Mouse (Mus musculus): ENCODE measurements around the gene Tpra1. TPM values are rescaled to one million over a fixed set of nuclear protein-coding genes. Genes with fewer than 3 reads are reported as not detected.

Gene Tpra1
- polyA plus RNA-seq, 1 experiment = 74.0 TPM

DNA sequence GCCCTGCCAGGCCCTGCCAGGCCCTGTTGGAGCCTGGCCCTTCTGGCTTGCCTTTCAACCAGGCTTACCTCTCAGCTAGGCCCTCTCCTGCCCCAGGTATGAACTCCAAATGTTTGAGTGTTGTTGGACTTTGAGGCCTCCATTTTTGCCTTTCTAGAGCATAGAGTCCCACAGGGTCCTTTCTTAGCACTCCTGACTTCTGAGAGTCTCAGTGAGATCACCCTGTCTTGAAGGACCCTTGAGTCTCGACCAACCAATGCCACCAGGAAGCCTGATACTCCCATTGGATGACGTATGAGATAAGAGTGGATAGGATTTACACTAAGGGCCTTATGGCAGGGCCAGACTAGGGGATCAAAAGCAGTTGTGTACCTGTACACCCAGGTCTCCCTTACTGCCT lies 29.4 kb downstream of the Tpra1 start:
- no peak overlapping the region for H3K4me3 ChIP-seq (replicated peaks; ENCODE audit: control insufficient read depth, low read depth, low read length)
- TF ChIP-seq POLR2A (IDR thresholded peaks at IDR 0.05; ENCODE audit: borderline replicate concordance, control insufficient read depth, low read depth, low read length) = no peak
- no peak for TF ChIP-seq CTCF (IDR thresholded peaks at IDR 0.05; ENCODE audit: control insufficient read depth, insufficient read depth, low read length)
- no peak overlapping the region for H3K27ac ChIP-seq (ENCODE audit: control insufficient read depth, insufficient read depth, low read depth, low read length, poor library complexity)
- 70% methylated on average over 2 of the region's 2 CpGs for WGBS
- peaks cover 1% of the 10 kb centered on the region; the same call in 1 of the 2 replicates for H3K4me1 ChIP-seq (ENCODE audit: control insufficient read depth, insufficient read depth, low read length)

DNA sequence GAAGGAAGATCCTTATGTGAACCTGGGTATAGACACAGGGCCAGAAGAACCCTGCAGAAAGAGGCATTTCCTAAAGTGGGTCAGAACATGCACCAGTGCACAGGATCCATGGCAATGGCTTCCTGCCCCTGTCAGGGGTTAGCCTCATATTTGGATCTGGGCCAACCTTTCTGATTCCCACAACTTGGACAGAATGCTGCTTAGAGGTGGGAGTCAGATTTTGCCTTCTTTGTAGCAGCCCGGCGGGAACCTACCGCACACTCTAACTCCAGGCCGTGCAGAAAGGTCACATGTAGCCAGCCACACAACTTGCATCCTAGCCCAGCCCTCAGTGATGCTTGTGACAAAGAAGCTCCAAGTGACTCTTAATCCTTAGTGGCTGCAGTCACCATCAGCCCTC lies 32.1 kb downstream of the Tpra1 start:
- H3K27ac ChIP-seq (ENCODE audit: control insufficient read depth, insufficient read depth, low read depth, low read length, poor library complexity) = no peak overlapping the region
- TF ChIP-seq POLR2A (IDR thresholded peaks at IDR 0.05; ENCODE audit: borderline replicate concordance, control insufficient read depth, low read depth, low read length) (no peak), CTCF (IDR thresholded peaks at IDR 0.05; ENCODE audit: control insufficient read depth, insufficient read depth, low read length) (no peak)
- H3K4me1 ChIP-seq (ENCODE audit: control insufficient read depth, insufficient read depth, low read length) = no peaks in the 10 kb centered on the region
- H3K4me3 ChIP-seq (replicated peaks; ENCODE audit: control insufficient read depth, low read depth, low read length) = no peak overlapping the region
- 91% methylated on average over 4 of the region's 4 CpGs for WGBS

DNA sequence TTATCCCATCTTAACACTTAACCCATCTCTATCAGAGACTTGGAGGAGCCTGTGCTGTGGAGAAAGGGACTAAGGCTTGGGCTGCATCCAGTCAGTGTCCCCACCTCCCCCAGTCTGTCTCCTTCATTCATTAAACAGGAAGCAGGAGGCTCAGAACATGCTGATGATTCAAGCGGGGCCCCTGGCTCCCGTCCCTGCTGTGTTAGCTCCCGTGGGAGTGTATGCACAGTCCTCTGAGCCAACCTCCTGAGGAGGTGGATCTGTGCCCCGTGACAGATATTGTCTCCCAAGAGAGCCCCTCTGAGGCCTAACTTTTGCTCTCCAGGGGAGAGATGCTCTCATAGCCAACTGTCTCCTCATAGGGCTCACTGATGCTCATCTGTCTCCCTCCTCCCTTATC lies 32.8 kb downstream of the Tpra1 start:
- WGBS = 38% methylated on average over 4 of the region's 4 CpGs

DNA sequence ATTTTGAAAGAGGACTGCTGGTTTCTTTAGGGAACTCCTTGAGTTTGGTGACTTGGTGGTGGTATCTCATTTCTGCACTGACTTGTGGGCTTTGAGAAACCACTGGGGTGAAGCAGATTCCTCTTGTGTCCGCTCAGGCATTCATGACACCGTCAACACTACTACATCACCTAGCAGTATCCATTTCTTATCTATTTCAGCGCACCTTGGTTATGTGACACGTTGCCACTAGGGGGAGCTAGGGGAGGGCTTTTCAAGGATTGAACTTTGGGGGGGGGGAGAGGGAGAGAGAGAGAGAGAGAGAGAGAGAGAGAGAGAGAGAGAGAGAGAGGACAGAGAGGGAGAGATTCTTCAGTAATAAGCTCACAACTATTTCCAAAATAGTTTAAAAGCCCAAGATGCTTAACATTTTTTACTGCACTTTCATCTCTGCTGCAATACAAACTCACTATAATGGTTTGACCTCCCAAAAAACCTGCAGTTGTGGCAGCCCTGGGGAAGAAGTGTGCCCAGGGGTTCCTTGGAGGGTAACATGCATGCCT lies 33.8 kb downstream of the Tpra1 start:
- Histone ChIP-seq H3K4me3 (replicated peaks; ENCODE audit: control insufficient read depth, low read depth, low read length) (no peak overlapping the region), H3K27ac (ENCODE audit: control insufficient read depth, insufficient read depth, low read depth, low read length, poor library complexity) (no peak overlapping the region), H3K4me1 (ENCODE audit: control insufficient read depth, insufficient read depth, low read length) (no peaks in the 10 kb centered on the region)
- no peak for TF ChIP-seq POLR2A (IDR thresholded peaks at IDR 0.05; ENCODE audit: borderline replicate concordance, control insufficient read depth, low read depth, low read length)
- TF ChIP-seq CTCF (IDR thresholded peaks at IDR 0.05; ENCODE audit: control insufficient read depth, insufficient read depth, low read length) = 0 out of 2 replicates have a peak, but pooled peaks have one; percentile 14
- 22% methylated on average over 4 of the region's 4 CpGs for WGBS

More for the DNA sequence above, 32.8 kb downstream of the Tpra1 start:
- Histone ChIP-seq H3K4me1 (ENCODE audit: control insufficient read depth, insufficient read depth, low read length) (no peaks in the 10 kb centered on the region), H3K4me3 (replicated peaks; ENCODE audit: control insufficient read depth, low read depth, low read length) (no peak overlapping the region), H3K27ac (ENCODE audit: control insufficient read depth, insufficient read depth, low read depth, low read length, poor library complexity) (no peak overlapping the region)
- TF ChIP-seq CTCF (IDR thresholded peaks at IDR 0.05; ENCODE audit: control insufficient read depth, insufficient read depth, low read length) = no peak
- TF ChIP-seq POLR2A (IDR thresholded peaks at IDR 0.05; ENCODE audit: borderline replicate concordance, control insufficient read depth, low read depth, low read length) = no peak

DNA sequence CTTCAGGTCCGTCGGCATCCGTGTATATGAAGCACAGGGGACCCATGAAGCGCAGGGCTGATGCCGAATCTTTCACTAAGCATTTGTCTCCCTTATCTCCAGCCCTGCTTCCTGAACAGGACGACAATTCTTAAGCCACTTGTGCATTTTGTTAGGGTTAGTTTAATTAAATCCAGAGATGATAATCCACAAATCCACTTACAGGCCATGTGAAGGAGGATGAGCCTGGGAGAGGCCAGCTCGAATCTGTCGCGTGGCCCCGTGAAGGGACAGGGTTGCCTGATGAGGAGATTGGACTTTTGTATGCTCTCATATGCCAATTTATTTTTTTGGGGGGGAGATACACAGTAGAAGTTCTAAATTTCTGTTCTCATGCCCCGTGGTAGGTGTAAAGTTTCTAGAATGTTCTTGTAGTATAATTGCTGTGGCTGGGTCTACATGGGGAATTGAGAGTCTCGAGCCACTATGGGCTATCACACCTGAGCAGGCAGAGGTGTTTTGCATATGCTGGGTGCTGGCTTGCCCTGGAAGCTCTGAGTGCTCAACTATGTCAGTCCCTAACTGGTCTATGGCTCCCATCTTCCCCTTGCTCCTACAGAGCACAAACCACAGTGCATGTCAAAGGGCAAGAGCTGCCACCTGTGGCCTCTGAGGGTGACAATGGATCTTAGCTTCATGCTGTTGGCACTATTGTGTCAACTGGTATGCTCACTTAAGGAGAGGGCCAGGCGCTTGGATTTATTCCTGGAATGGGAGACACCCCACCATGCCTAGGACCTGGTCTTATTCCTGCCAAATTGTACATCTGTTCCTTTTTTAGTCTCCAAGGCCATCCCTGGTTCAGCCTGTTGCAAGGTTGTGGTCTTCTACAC lies 34.5 kb downstream of the Tpra1 start:
- no peak for TF ChIP-seq CTCF (IDR thresholded peaks at IDR 0.05; ENCODE audit: control insufficient read depth, insufficient read depth, low read length)
- TF ChIP-seq POLR2A (IDR thresholded peaks at IDR 0.05; ENCODE audit: borderline replicate concordance, control insufficient read depth, low read depth, low read length) = no peak
- Histone ChIP-seq H3K27ac (ENCODE audit: control insufficient read depth, insufficient read depth, low read depth, low read length, poor library complexity) (no peak overlapping the region), H3K4me1 (ENCODE audit: control insufficient read depth, insufficient read depth, low read length) (no peaks in the 10 kb centered on the region), H3K4me3 (replicated peaks; ENCODE audit: control insufficient read depth, low read depth, low read length) (no peak overlapping the region)
- 80% methylated on average over 13 of the region's 13 CpGs for WGBS

DNA sequence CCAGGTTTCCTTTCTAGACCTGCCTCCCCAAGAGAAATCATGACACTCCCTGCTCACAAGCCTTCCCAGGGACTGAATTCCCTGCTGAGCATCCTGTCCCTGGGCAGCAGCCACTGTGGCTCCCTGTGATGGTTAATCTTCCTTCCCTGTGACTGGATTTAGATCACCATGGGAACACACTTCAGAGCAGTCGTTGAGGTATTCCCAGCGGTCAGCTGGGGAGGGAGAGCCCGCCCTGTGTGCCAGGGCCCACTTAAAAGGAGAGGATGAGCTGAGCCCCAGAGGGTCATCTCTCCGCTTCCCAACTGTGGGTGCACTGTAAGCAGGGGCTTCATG lies 35.1 kb downstream of the Tpra1 start:
- Histone ChIP-seq H3K27ac (ENCODE audit: control insufficient read depth, insufficient read depth, low read depth, low read length, poor library complexity) (no peak overlapping the region), H3K4me1 (ENCODE audit: control insufficient read depth, insufficient read depth, low read length) (no peaks in the 10 kb centered on the region), H3K4me3 (replicated peaks; ENCODE audit: control insufficient read depth, low read depth, low read length) (no peak overlapping the region)
- WGBS = 77% methylated on average over 4 of the region's 4 CpGs
- TF ChIP-seq CTCF (IDR thresholded peaks at IDR 0.05; ENCODE audit: control insufficient read depth, insufficient read depth, low read length) (no peak), POLR2A (IDR thresholded peaks at IDR 0.05; ENCODE audit: borderline replicate concordance, control insufficient read depth, low read depth, low read length) (no peak)

DNA sequence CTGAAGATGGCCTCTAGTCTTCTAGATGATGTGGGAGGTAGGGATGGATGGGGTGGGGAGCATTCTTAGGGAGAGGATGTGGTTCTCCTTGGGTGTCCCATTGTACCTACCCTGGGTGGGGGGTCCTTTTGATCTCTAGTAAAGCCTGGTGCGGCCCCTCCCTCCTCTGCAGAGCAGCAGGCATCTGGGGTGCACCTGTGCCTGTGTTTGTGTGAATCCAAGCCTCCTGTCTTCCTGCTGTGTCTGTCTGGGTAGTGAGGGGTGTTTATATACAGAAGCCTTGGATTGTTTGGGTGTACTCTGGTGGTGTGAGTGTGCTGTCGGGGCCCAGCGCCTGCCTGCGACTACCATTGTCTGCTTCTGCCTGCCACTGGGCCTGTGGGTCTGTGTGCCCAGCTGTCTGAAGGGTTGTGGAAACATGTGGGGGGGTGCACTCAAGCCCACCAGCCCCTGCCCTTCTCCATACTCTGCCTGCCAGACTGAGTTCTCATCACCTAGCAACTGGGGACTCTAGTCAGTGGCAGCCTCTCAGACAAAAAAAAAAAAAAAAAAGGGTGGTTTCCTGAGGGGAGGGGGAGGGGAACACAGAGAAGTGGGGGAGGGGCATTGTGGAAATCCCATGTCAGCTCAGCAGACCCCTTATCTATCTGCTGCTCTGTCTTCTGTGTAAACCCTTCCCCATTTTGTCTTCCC lies 36.1 kb downstream of the Tpra1 start:
- TF ChIP-seq POLR2A (IDR thresholded peaks at IDR 0.05; ENCODE audit: borderline replicate concordance, control insufficient read depth, low read depth, low read length) (no peak), CTCF (IDR thresholded peaks at IDR 0.05; ENCODE audit: control insufficient read depth, insufficient read depth, low read length) (no peak)
- H3K27ac ChIP-seq (ENCODE audit: control insufficient read depth, insufficient read depth, low read depth, low read length, poor library complexity) = no peak overlapping the region
- H3K4me1 ChIP-seq (ENCODE audit: control insufficient read depth, insufficient read depth, low read length) = no peaks in the 10 kb centered on the region
- H3K4me3 ChIP-seq (replicated peaks; ENCODE audit: control insufficient read depth, low read depth, low read length) = no peak overlapping the region
- 83% methylated on average over 4 of the region's 4 CpGs for WGBS

DNA sequence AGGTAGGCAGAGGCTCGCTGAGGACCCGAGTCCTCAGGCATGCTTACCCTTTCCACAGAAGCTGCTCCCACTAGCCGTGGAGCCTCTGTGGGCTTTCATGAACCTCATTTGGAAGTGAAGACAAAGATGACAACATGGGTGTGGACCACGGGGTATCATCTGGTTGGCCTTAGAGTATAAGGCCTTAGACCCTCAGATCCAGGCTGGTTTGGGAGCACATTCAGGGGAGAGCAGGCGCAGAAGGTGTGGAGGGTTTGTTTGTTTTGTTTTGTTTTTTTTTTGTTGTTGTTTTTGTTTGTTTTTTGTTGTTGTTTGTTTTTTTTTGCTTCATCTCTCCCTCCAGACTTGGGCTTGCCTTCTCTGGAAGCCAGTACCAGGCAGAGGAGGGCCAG lies 36.6 kb downstream of the Tpra1 start:
- Histone ChIP-seq H3K4me3 (replicated peaks; ENCODE audit: control insufficient read depth, low read depth, low read length) (no peak overlapping the region), H3K4me1 (ENCODE audit: control insufficient read depth, insufficient read depth, low read length) (no peaks in the 10 kb centered on the region), H3K27ac (ENCODE audit: control insufficient read depth, insufficient read depth, low read depth, low read length, poor library complexity) (no peak overlapping the region)
- TF ChIP-seq CTCF (IDR thresholded peaks at IDR 0.05; ENCODE audit: control insufficient read depth, insufficient read depth, low read length) (no peak), POLR2A (IDR thresholded peaks at IDR 0.05; ENCODE audit: borderline replicate concordance, control insufficient read depth, low read depth, low read length) (no peak)
- WGBS = 59% methylated on average over 5 of the region's 5 CpGs

Measured in bone marrow, adult 2 months (tissue).